8 mouse cellular contexts compared by ENCODE assay signal in genomic region chr13:73626745-73627549, GRCm38 (mm10). TPM values are rescaled to one million over a fixed set of nuclear protein-coding genes. Genes with fewer than 3 reads are reported as not detected.
DNase-seq lines count a peak whose midpoint lies in the region; ATAC-seq and TF ChIP-seq lines count a peak whose summit lies in the region.

Gene Tert, plus strand, starts transcription at chr13:73626911.

- TF ChIP-seq EP300 in ES-Bruce4 (IDR thresholded peaks at IDR 0.05; ENCODE audit: insufficient read depth, low read depth, low read length), result peak; percentile 78; the same call in 1 of the 2 replicates

- 18% methylated on average over 47 of the region's 47 CpGs for WGBS in bone marrow, adult 2 months

- TF ChIP-seq CTCF in ES-Bruce4 (IDR thresholded peaks at IDR 0.05; ENCODE audit: low read depth, low read length), result peak; percentile 75
- TF ChIP-seq CTCF in bone marrow, adult 2 months (IDR thresholded peaks at IDR 0.05; ENCODE audit: control insufficient read depth, insufficient read depth, low read length), result peak; percentile 41; the same call in 1 of the 2 replicates
- TF ChIP-seq CTCF in embryonic fibroblast, embryonic 13.5 days (IDR thresholded peaks at IDR 0.05; ENCODE audit: borderline replicate concordance, insufficient read depth, low read length), result no peak

- peak; percentile 67 for TF ChIP-seq POLR2A in ES-Bruce4 (IDR thresholded peaks at IDR 0.05; ENCODE audit: insufficient read depth, low read length)
- TF ChIP-seq POLR2A in bone marrow, adult 2 months (IDR thresholded peaks at IDR 0.05; ENCODE audit: borderline replicate concordance, control insufficient read depth, low read depth, low read length), result 0 out of 2 replicates have a peak, but pooled peaks have one; percentile 17
- peak; percentile 79 for TF ChIP-seq POLR2A in embryonic fibroblast, embryonic 13.5 days (IDR thresholded peaks at IDR 0.05; ENCODE audit: low read depth, low read length)

- peak; percentile 72 to 78 for ATAC-seq in hematopoietic stem cell, adult 5-6 weeks (replicated peaks in 1 of 2; ENCODE audit: insufficient read depth in 1 of 2, low FRiP score in 2 of 2, low TSS enrichment in 1 of 2, low read depth in 1 of 2, poor library complexity in 2 of 2, severe bottlenecking in 2 of 2)

- no peaks in the 10 kb centered on the region for H3K27me3 ChIP-seq in ES-Bruce4 (ENCODE audit: control insufficient read depth, insufficient read depth, low read length, poor library complexity, severe bottlenecking)

- H3K4me1 ChIP-seq in ES-Bruce4 (ENCODE audit: control insufficient read depth, insufficient read depth, low read length), result no peaks in the 10 kb centered on the region
- peaks cover 1% of the 10 kb centered on the region; the same call in 1 of the 2 replicates for H3K4me1 ChIP-seq in bone marrow, adult 2 months (ENCODE audit: control insufficient read depth, insufficient read depth, low read length)
- no peaks in the 10 kb centered on the region for H3K4me1 ChIP-seq in embryonic fibroblast, embryonic 13.5 days (ENCODE audit: control insufficient read depth, insufficient read depth, low read length)

- H3K36me3 ChIP-seq in ES-Bruce4 (ENCODE audit: control insufficient read depth, insufficient read depth, low read length, poor library complexity, severe bottlenecking), result no peaks in the 10 kb centered on the region

- no peaks in the 10 kb centered on the region for H3K9me3 ChIP-seq in ES-Bruce4 (replicated peaks; ENCODE audit: control insufficient read depth, insufficient read depth, low read length, poor library complexity, severe bottlenecking)

- peak within 1 kb of the TSS; percentile 70 for H3K4me3 ChIP-seq in ES-Bruce4 (ENCODE audit: low read depth, low read length)
- H3K4me3 ChIP-seq in bone marrow, adult 2 months (replicated peaks; ENCODE audit: control insufficient read depth, low read depth, low read length), result peak within 1 kb of the TSS; percentile 73
- H3K4me3 ChIP-seq in embryonic fibroblast, embryonic 13.5 days (ENCODE audit: insufficient read depth, low read length), result peak within 1 kb of the TSS; percentile 57

- DNase-seq in layer of hippocampus, postnatal 10 days (ENCODE audit: low spot score in 2 of 2), result peak; percentile 36 to 61
- peak; percentile 60 for DNase-seq in lung, postnatal 25 days (ENCODE audit: low spot score)
- DNase-seq in retina, postnatal 1 day, result peak; percentile 69
- DNase-seq in urinary bladder, postnatal 36 days (ENCODE audit: low spot score in 2 of 2), result peak; percentile 41 to 44

- peak within 1 kb of the TSS; percentile 40 for H3K9ac ChIP-seq in ES-Bruce4 (ENCODE audit: low read depth, poor library complexity, severe bottlenecking)

- H3K27ac ChIP-seq in ES-Bruce4 (ENCODE audit: insufficient read depth, low read length), result peak within 1 kb of the TSS; percentile 30; the same call in 1 of the 2 replicates
- no peak within 1 kb of the TSS for H3K27ac ChIP-seq in bone marrow, adult 2 months (ENCODE audit: control insufficient read depth, insufficient read depth, low read depth, low read length, poor library complexity)
- H3K27ac ChIP-seq in embryonic fibroblast, embryonic 13.5 days (ENCODE audit: insufficient read depth, low read length), result no peak within 1 kb of the TSS

RNA-seq across cellular contexts. Expression of gene Tert, which starts in this region (rescaled TPM):
- polyA plus RNA-seq in ES-Bruce4 (2011; ENCODE audit: insufficient read depth, insufficient read length, low read depth, missing spikeins), result 27.7 and 32.0 TPM in 2 replicates
- polyA plus RNA-seq in bone marrow, adult 2 months (2011; ENCODE audit: insufficient read depth, insufficient read length, low replicate concordance, missing spikeins), result 0.95 TPM in 1 of 2 replicates, not detected in the other
- polyA plus RNA-seq in embryonic fibroblast, embryonic 13.5 days (2011; ENCODE audit: insufficient read length, low read depth, missing spikeins), result 6.5 and 6.6 TPM in 2 replicates
- 3.4 and 3.6 TPM in 2 replicates for total RNA-seq in hematopoietic stem cell, adult 5-6 weeks (2017)
- 1 to 10 TPM; 4.8 to 5.6 TPM for total RNA-seq in layer of hippocampus, postnatal 10 days (2021)

Comparison
In these comparisons a context has a peak if more than half of its experiments do, and no peak if none do; other contexts are left out.
1. POLR2A ChIP-seq: peak in every context shown above with its lines; median percentile 79 in embryonic fibroblast, embryonic 13.5 days; 67 in ES-Bruce4; 17 in bone marrow, adult 2 months.